Mouse (Mus musculus): ENCODE data around the gene Nbl1. TPM values are rescaled to one million over a fixed set of nuclear protein-coding genes. Genes with fewer than 3 reads are reported as not detected.

Nbl1 gene
- total and polyA plus RNA-seq, 3 experiments = 0.14 TPM; not detected in 2

GRCm38 (mm10) chr4:139075915-139076314 lies 16.9 kb downstream of the Nbl1 start:
- Histone ChIP-seq H3K79me2 (ENCODE audit: control insufficient read depth, insufficient read depth, low read length, poor library complexity) (no peaks in the 10 kb centered on the region), H3K4me3 (ENCODE audit: control insufficient read depth in 1 of 2, insufficient read depth in 1 of 2, low read depth in 2 of 2, low read length in 2 of 2) (no peak overlapping the region), H3K9me3 (replicated peaks; ENCODE audit: insufficient read depth, low read length) (no peaks in the 10 kb centered on the region), H3K27ac (ENCODE audit: control insufficient read depth, low read depth, low read length) (no peak overlapping the region), H3K9ac (ENCODE audit: control insufficient read depth, low read depth, low read length, poor library complexity, severe bottlenecking) (no peak overlapping the region), H3K4me1 (ENCODE audit: control insufficient read depth in 1 of 2, insufficient read depth in 2 of 2, low read length in 2 of 2) (no peaks in the 10 kb centered on the region), H3K36me3 (ENCODE audit: control insufficient read depth in 1 of 2, insufficient read depth in 2 of 2, low read length in 2 of 2) (no peaks in the 10 kb centered on the region), H3K27me3 (ENCODE audit: control insufficient read depth in 1 of 2, insufficient read depth in 2 of 2, low read length in 2 of 2) (no peaks in the 10 kb centered on the region)
- no peak for DNase-seq (ENCODE audit: low read depth, low spot score)
- TF ChIP-seq KAT2A (conservative IDR thresholded peaks at IDR 0.05; ENCODE audit: low read depth, low read length) (no peak), POLR2A (IDR thresholded peaks at IDR 0.05; ENCODE audit: control insufficient read depth in 1 of 2, insufficient read depth in 1 of 2, low read depth in 1 of 2, low read length in 2 of 2, poor library complexity in 1 of 2) (no peak), CTCF (IDR thresholded peaks at IDR 0.05 in 2 of 3, conservative IDR thresholded peaks at IDR 0.05 in 1 of 3; ENCODE audit: control insufficient read depth in 1 of 3, insufficient read depth in 1 of 3, low read depth in 2 of 3, low read length in 3 of 3, poor library complexity in 1 of 3, severe bottlenecking in 1 of 3) (peak in 2 of 3 experiments; percentile 23 to 36; a peak in 3 of 6 replicates), USF2 (IDR thresholded peaks at IDR 0.05; ENCODE audit: borderline replicate concordance in 1 of 2, insufficient read depth in 1 of 2, low read depth in 1 of 2, low read length in 2 of 2) (no peak), SMC3 (IDR thresholded peaks at IDR 0.05; ENCODE audit: low read depth, low read length) (peak; percentile 19; the same call in 1 of the 2 replicates)

GRCm38 (mm10) chr4:139075041-139075711 lies 17.6 kb downstream of the Nbl1 start, which contains the start of gene Htr6:
Gene Htr6, minus strand, starts transcription at chr4:139075570.
- Histone ChIP-seq H3K9me3 (replicated peaks; ENCODE audit: insufficient read depth, low read length) (no peaks in the 10 kb centered on the region), H3K27ac (ENCODE audit: control insufficient read depth, low read depth, low read length) (no peak within 1 kb of the TSS), H3K9ac (ENCODE audit: control insufficient read depth, low read depth, low read length, poor library complexity, severe bottlenecking) (no peak within 1 kb of the TSS), H3K4me1 (ENCODE audit: control insufficient read depth in 1 of 2, insufficient read depth in 2 of 2, low read length in 2 of 2) (no peaks in the 10 kb centered on the region), H3K79me2 (ENCODE audit: control insufficient read depth, insufficient read depth, low read length, poor library complexity) (no peaks in the 10 kb centered on the region), H3K36me3 (ENCODE audit: control insufficient read depth in 1 of 2, insufficient read depth in 2 of 2, low read length in 2 of 2) (no peaks in the 10 kb centered on the region), H3K4me3 (ENCODE audit: control insufficient read depth in 1 of 2, insufficient read depth in 1 of 2, low read depth in 2 of 2, low read length in 2 of 2) (no peak within 1 kb of the TSS), H3K27me3 (ENCODE audit: control insufficient read depth in 1 of 2, insufficient read depth in 2 of 2, low read length in 2 of 2) (no peaks in the 10 kb centered on the region)
- DNase-seq (ENCODE audit: low read depth, low spot score) = no peak
- TF ChIP-seq CHD2 (IDR thresholded peaks at IDR 0.05; ENCODE audit: low read length) (no peak), TAL1 (IDR thresholded peaks at IDR 0.05; ENCODE audit: low read length) (no peak), MAZ (IDR thresholded peaks at IDR 0.05; ENCODE audit: low read depth, low read length) (no peak), ZC3H11A (IDR thresholded peaks at IDR 0.05; ENCODE audit: low read depth, low read length) (no peak), MYC (IDR thresholded peaks at IDR 0.05; ENCODE audit: low read depth, low read length) (no peak), RCOR1 (IDR thresholded peaks at IDR 0.05; ENCODE audit: low read depth, low read length) (no peak), EP300 (IDR thresholded peaks at IDR 0.05; ENCODE audit: low read depth in 1 of 2, low read length in 2 of 2) (no peak), MAFK (IDR thresholded peaks at IDR 0.05; ENCODE audit: borderline replicate concordance, low read depth, low read length) (no peak), USF1 (IDR thresholded peaks at IDR 0.05; ENCODE audit: low read depth, low read length) (no peak), ELF1 (IDR thresholded peaks at IDR 0.05; ENCODE audit: low read depth, low read length) (no peak)

Measured in MEL (cell line).